Mouse (Mus musculus) effector memory CD4-positive, alpha-beta T cell, adult 7 months (primary cell): ENCODE results near the gene Arpin. TPM values are rescaled to one million over a fixed set of nuclear protein-coding genes. Genes with fewer than 3 reads are reported as not detected.

ENCODE experiments used
- polyA plus RNA-seq: library from polyadenylated mRNA; unstranded; fragments of 100-300 nt; shearing (Covaris generic); gene quantifications from one replicate; pipeline ENCODE4 v1.2.1, GENCODE M21; 2017

The Arpin gene
- polyA plus RNA-seq, result 0.50 TPM

GRCm38 (mm10) chr7:79934862-79935510, at the start of gene Arpin:
Arpin (minus strand) TSS chr7:79935359.

GRCm38 (mm10) chr7:79920344-79920983, 14.7 kb downstream of the Arpin start, which contains the start of gene Ap3s2:
Ap3s2 (minus strand) TSS chr7:79920649.

Other genes with a start within 250 kb of the Arpin start
- gene Kif7, start 219.6 kb downstream of the Arpin start, polyA plus RNA-seq, result 0.45 TPM
- 0.13 TPM for gene Plin1, start 202.5 kb downstream of the Arpin start, polyA plus RNA-seq
- gene Pex11a, start 192.2 kb downstream of the Arpin start, polyA plus RNA-seq, result 2.4 TPM
- gene Wdr93, start 192.2 kb downstream of the Arpin start, polyA plus RNA-seq, result not detected
- gene Mesp1, start 141.6 kb downstream of the Arpin start, polyA plus RNA-seq, result 0.69 TPM
- 0.51 TPM for gene Mesp2, start 124.6 kb downstream of the Arpin start, polyA plus RNA-seq
- 1.8 TPM for gene Anpep, start 74.3 kb downstream of the Arpin start, polyA plus RNA-seq
- gene Ap3s2, start 14.7 kb downstream of the Arpin start, polyA plus RNA-seq, result 13.7 TPM
- gene Zfp710, start 89.5 kb upstream of the Arpin start, polyA plus RNA-seq, result 11.4 TPM
- 31.9 TPM for gene Idh2, start 180.0 kb upstream of the Arpin start, polyA plus RNA-seq